Mouse (Mus musculus) liver, embryonic 13.5 days (tissue): ENCODE measurements around the gene Musk. TPM values are rescaled to one million over a fixed set of nuclear protein-coding genes. Genes with fewer than 3 reads are reported as not detected.

ENCODE experiments used
- ATAC-seq: fragments of 200-750 bp; cut with Nextera tagmentation; 2 replicates; pipeline ENCODE4 v1.8.0; 2017; ENCODE audit warnings: low read depth, mild to moderate bottlenecking, moderate number of reproducible peaks, moderate library complexity
- DNase-seq: peaks from one replicate; pipeline ENCODE4 v3.0.0; 2022
- H3K27ac ChIP-seq: fragments of 300-500 bp; sonication (generic); 2 replicates; pipeline ENCODE4 v1.5.1; 2015; ENCODE audit warnings: moderate library complexity, mild to moderate bottlenecking, inconsistent platforms
- H3K27me3 ChIP-seq: fragments of 300-500 bp; sonication (generic); 2 replicates; pipeline ENCODE4 v1.6.1; 2015; ENCODE audit warnings: mild to moderate bottlenecking, inconsistent platforms
- H3K36me3 ChIP-seq: fragments of 300-500 bp; sonication (generic); 2 replicates; pipeline ENCODE4 v1.6.1; 2015; ENCODE audit warnings: mild to moderate bottlenecking, inconsistent platforms
- H3K4me1 ChIP-seq: fragments of 300-500 bp; sonication (generic); replicated peaks from 2 replicates; pipeline ENCODE4 v1.6.1; 2015; ENCODE audit warnings: inconsistent platforms
- H3K4me2 ChIP-seq: fragments of 300-500 bp; sonication (generic); 2 replicates; pipeline ENCODE4 v1.6.1; 2015; ENCODE audit warnings: inconsistent platforms, mild to moderate bottlenecking, moderate library complexity
- H3K4me3 ChIP-seq: fragments of 300-500 bp; sonication (generic); replicated peaks from 2 replicates; pipeline ENCODE4 v1.5.1; 2015; ENCODE audit warnings: mild to moderate bottlenecking, inconsistent platforms
- H3K9ac ChIP-seq: fragments of 300-500 bp; sonication (generic); 2 replicates; pipeline ENCODE4 v1.6.1; 2015; ENCODE audit warnings: mild to moderate bottlenecking, inconsistent platforms
- H3K9me3 ChIP-seq: fragments of 300-500 bp; sonication (generic); replicated peaks from 2 replicates; pipeline ENCODE4 v1.6.1; 2016; ENCODE audit warnings: inconsistent platforms
- WGBS: fragments of 180-500 bp; shearing (Covaris S2); methylation state at CpG from one replicate; pipeline ENCODE4 v1.1.7; 2015; ENCODE audit not compliant: insufficient replicate concordance; 5-methylcytosine and 5-hydroxymethylcytosine counted together
- polyA plus RNA-seq: library from polyadenylated mRNA; unstranded; fragments of >200 nt; fragmentation: Nextera tagmentation; extraction: Ambion mirVana; gene quantifications from 2 replicates; pipeline ENCODE4 v1.2.1, GENCODE M21; 2015

Gene Musk
- polyA plus RNA-seq, 1 experiment from 2014 or later, result 0.10 TPM

DNA sequence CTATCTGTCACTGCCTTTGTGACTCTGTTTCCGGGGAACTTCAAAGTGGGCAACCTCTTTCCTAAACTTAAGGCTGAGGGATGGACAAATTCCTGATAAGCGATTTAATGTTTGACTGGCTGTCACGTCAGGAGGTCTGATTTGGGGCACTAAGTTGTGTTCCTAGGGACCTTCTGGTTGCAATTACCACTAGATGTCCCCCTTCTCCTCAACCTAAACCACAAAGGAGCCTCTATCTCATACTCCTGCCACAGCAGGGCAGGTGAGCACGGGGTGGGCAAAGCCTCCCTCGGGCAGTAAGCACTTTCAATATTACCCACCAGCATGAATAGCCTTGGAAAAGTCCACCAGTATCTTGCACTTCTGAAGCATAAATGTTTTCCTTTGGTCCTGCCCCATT is 133.5 kb downstream of the Musk start:
- Histone ChIP-seq H3K4me2 (no peak overlapping the region), H3K9ac (no peak overlapping the region), H3K4me1 (no peaks in the 10 kb centered on the region), H3K27ac (no peak overlapping the region), H3K36me3 (no peaks in the 10 kb centered on the region), H3K9me3 (no peaks in the 10 kb centered on the region), H3K4me3 (no peak overlapping the region), H3K27me3 (no peaks in the 10 kb centered on the region)
- 16% methylated on average over 5 of the region's 5 CpGs for WGBS
- no peak for ATAC-seq
- DNase-seq, result no peak

GRCm38 (mm10) chr4:58423276-58423930 is 137.6 kb downstream of the Musk start:
- DNase-seq (no peak), ATAC-seq (no peak)
- H3K4me2 ChIP-seq, result peak overlapping the region; percentile 26; the same call in 1 of the 2 replicates
- H3K36me3 ChIP-seq, result no peaks in the 10 kb centered on the region
- no peak overlapping the region for H3K4me3 ChIP-seq
- 20% methylated on average over 9 of the region's 9 CpGs for WGBS
- H3K9ac ChIP-seq, result no peak overlapping the region
- no peaks in the 10 kb centered on the region for H3K27me3 ChIP-seq
- no peak overlapping the region for H3K27ac ChIP-seq
- H3K9me3 ChIP-seq, result no peaks in the 10 kb centered on the region
- no peaks in the 10 kb centered on the region for H3K4me1 ChIP-seq

Other genes starting within 250 kb of the Musk start
- 0.32 and 0.33 TPM in 2 replicates for gene Svep1, start 79.1 kb upstream of the Musk start, polyA plus RNA-seq